Mouse (Mus musculus): ENCODE results near the gene Atad5. TPM values are rescaled to one million over a fixed set of nuclear protein-coding genes. Genes with fewer than 3 reads are reported as not detected.

Atad5 gene
- polyA plus RNA-seq, 1 experiment: 0.60 TPM

DNA sequence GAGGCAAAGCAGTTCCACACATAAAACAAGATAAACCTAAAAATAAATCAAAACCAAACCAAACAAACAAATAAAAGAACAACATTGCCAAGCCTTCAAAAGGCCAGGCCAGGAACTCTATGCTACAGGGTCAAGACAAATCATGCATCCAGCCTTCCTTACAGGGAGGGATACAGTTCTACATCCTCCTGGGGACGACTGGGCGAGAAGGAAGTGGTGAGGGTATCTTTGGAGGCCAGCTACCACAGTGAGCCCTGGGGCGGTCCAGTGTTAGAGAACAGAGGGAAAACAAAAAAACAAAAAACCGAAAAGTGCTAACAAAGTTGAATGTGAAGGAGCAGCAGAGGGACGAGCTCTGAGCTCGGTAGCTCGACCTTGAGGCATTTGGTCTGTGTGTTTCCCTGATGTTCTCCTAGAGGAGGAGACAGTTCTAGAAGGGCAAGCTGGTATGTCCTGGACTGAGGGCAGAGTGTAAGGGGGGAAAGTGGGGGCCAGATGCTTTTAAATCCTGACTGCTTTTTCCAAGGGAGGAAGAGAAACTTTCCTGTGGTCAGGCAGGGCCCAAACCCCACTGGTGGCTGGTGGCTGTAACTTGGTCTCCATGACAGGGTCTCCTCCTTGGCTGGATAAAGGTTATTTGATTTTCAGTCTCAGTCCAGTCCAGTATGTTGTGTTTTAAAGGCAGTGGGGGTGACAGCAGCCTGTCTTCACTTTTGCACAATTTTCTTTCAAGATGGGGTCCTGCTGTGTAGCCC lies 74.3 kb downstream of the Atad5 start:
- Histone ChIP-seq H3K27ac (ENCODE audit: insufficient read depth, low read length) (no peak overlapping the region), H3K4me3 (ENCODE audit: extremely low read depth, insufficient read depth, insufficient read length) (no peak overlapping the region), H3K36me3 (ENCODE audit: control insufficient read depth, insufficient read depth, low read length) (no peaks in the 10 kb centered on the region), H3K27me3 (ENCODE audit: control insufficient read depth, insufficient read depth, low read length) (no peaks in the 10 kb centered on the region), H3K4me1 (ENCODE audit: control insufficient read depth, insufficient read depth, insufficient read length) (peaks cover 5% of the 10 kb centered on the region; the same call in 1 of the 2 replicates)
- WGBS: 28% methylated on average over 7 of the region's 7 CpGs
- TF ChIP-seq CTCF (IDR thresholded peaks at IDR 0.05; ENCODE audit: extremely low read depth, insufficient read depth, insufficient read length, insufficient replicate concordance) (no peak), POLR2A (IDR thresholded peaks at IDR 0.05; ENCODE audit: low read depth, low read length) (no peak)
- no peak for DNase-seq (ENCODE audit: low read depth in 1 of 2, low spot score in 2 of 2)

DNA sequence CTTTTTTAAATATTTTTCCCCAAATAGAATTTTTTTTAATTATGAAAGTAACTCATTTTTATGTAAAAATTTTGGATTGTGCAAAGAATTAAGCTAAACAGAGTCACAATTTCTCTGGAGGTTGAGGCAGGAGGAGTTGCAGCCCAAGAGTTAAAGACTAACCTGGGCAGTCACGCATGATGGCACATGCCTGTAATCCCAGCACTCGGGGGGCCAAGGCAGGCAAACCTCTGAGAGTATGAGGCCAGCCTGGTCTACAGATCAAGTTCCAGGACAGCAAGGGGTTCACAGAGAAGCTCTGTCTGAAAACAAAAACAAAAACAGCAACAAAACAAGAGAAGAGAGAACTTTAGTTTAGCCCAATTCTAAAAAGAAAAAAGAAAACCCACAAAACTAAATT lies 75.0 kb downstream of the Atad5 start:
- DNase-seq (ENCODE audit: low read depth in 1 of 2, low spot score in 2 of 2): no peak
- no peak overlapping the region for H3K27ac ChIP-seq (ENCODE audit: insufficient read depth, low read length)
- WGBS: 66% methylated on average over 2 of the region's 2 CpGs

DNA sequence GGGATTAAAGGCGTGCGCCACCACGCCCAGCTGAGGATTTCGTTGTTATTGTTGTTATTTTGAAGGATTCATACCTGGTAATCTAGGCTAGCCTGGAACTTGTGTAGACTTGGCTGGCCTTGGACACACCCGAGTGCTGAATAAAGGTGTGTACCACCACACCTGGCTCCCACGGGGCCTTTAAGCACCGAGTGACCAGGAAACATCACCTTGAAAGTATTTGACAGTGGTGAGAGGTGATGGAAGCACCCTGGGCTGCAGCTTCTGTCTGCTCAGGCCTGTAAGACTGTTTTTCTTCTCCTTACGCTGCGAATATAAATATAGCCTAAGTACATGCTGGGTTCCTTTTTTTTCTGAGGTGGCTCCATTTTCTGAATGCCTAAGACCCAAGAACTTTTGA lies 78.9 kb downstream of the Atad5 start:
- no peak for TF ChIP-seq CTCF (IDR thresholded peaks at IDR 0.05; ENCODE audit: extremely low read depth, insufficient read depth, insufficient read length, insufficient replicate concordance)
- TF ChIP-seq POLR2A (IDR thresholded peaks at IDR 0.05; ENCODE audit: low read depth, low read length): no peak
- 74% methylated on average over 9 of the region's 9 CpGs for WGBS
- peak overlapping the region; percentile 58 for H3K27ac ChIP-seq (ENCODE audit: insufficient read depth, low read length)

More for the DNA sequence above, 75.0 kb downstream of the Atad5 start:
- no peaks in the 10 kb centered on the region for H3K27me3 ChIP-seq (ENCODE audit: control insufficient read depth, insufficient read depth, low read length)
- TF ChIP-seq CTCF (IDR thresholded peaks at IDR 0.05; ENCODE audit: extremely low read depth, insufficient read depth, insufficient read length, insufficient replicate concordance) (no peak), POLR2A (IDR thresholded peaks at IDR 0.05; ENCODE audit: low read depth, low read length) (no peak)
- H3K4me1 ChIP-seq (ENCODE audit: control insufficient read depth, insufficient read depth, insufficient read length): peaks cover 8% of the 10 kb centered on the region; the same call in 1 of the 2 replicates
- H3K4me3 ChIP-seq (ENCODE audit: extremely low read depth, insufficient read depth, insufficient read length): no peak overlapping the region
- no peaks in the 10 kb centered on the region for H3K36me3 ChIP-seq (ENCODE audit: control insufficient read depth, insufficient read depth, low read length)

DNA sequence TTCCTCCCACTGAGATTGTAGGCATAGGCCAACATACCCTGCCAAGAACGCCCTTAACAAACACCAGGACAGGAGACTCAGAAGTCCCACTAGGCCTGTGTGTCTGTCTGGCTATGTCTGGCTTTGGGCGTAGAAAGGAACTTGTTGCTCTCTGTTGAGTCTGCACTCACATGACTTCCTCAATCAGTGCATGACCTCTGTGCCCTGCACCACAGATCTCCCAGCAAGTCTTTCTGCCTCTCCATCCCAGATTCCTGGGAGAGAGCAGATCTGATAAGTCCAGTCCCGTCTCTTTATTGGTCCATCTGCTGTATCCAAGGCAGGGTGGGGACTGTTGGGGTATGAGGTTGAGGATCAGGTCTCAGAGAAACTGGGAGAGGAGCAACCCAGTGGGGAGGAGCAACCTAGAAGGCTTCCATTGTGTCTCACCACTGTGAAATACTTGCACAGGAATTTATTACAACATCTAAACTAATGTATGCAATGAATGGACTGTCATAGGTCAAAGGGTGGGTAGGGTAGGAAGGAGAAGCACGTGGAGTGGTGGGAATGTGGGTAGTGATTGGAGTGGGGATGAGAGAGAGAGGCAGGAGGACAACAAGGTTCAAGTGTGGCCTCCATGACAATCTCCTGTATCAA lies 79.5 kb downstream of the Atad5 start:
- WGBS: 69% methylated on average over 4 of the region's 4 CpGs
- DNase-seq (ENCODE audit: low read depth in 1 of 2, low spot score in 2 of 2): peak in 1 of 2 experiments; percentile 19
- Histone ChIP-seq H3K4me1 (ENCODE audit: control insufficient read depth, insufficient read depth, insufficient read length) (peaks cover 12% of the 10 kb centered on the region), H3K36me3 (ENCODE audit: control insufficient read depth, insufficient read depth, low read length) (no peaks in the 10 kb centered on the region), H3K27me3 (ENCODE audit: control insufficient read depth, insufficient read depth, low read length) (no peaks in the 10 kb centered on the region), H3K27ac (ENCODE audit: insufficient read depth, low read length) (peak overlapping the region; percentile 65), H3K4me3 (ENCODE audit: extremely low read depth, insufficient read depth, insufficient read length) (no peak overlapping the region)
- no peak for TF ChIP-seq POLR2A (IDR thresholded peaks at IDR 0.05; ENCODE audit: low read depth, low read length)
- no peak for TF ChIP-seq CTCF (IDR thresholded peaks at IDR 0.05; ENCODE audit: extremely low read depth, insufficient read depth, insufficient read length, insufficient replicate concordance)

More for the DNA sequence above, 78.9 kb downstream of the Atad5 start:
- no peak overlapping the region for H3K4me3 ChIP-seq (ENCODE audit: extremely low read depth, insufficient read depth, insufficient read length)
- no peak for DNase-seq (ENCODE audit: low read depth in 1 of 2, low spot score in 2 of 2)
- no peaks in the 10 kb centered on the region for H3K36me3 ChIP-seq (ENCODE audit: control insufficient read depth, insufficient read depth, low read length)
- H3K4me1 ChIP-seq (ENCODE audit: control insufficient read depth, insufficient read depth, insufficient read length): peaks cover 12% of the 10 kb centered on the region
- H3K27me3 ChIP-seq (ENCODE audit: control insufficient read depth, insufficient read depth, low read length): no peaks in the 10 kb centered on the region

DNA sequence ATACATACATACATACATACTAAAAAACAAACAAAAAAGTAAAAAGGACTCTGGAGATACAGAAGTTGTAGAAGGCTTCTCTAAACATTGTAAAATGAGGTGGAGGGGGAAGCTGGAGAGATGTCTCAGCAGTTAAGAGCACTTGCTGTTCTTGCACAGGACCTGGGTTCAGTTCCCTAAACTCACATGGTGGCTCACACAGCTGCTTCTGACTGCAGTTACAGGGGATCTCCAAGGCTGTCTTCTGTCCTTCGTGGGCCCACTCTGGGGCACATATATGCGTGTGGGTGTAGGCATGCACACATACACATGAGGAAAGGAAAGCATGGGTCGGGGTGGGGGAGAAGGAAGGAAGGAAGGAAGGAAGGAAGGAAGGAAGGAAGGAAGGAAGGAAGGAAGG lies 80.4 kb downstream of the Atad5 start:
- Histone ChIP-seq H3K27me3 (ENCODE audit: control insufficient read depth, insufficient read depth, low read length) (no peaks in the 10 kb centered on the region), H3K4me3 (ENCODE audit: extremely low read depth, insufficient read depth, insufficient read length) (no peak overlapping the region), H3K4me1 (ENCODE audit: control insufficient read depth, insufficient read depth, insufficient read length) (peaks cover 12% of the 10 kb centered on the region), H3K36me3 (ENCODE audit: control insufficient read depth, insufficient read depth, low read length) (no peaks in the 10 kb centered on the region), H3K27ac (ENCODE audit: insufficient read depth, low read length) (peak overlapping the region; percentile 71)
- no peak for TF ChIP-seq CTCF (IDR thresholded peaks at IDR 0.05; ENCODE audit: extremely low read depth, insufficient read depth, insufficient read length, insufficient replicate concordance)
- TF ChIP-seq POLR2A (IDR thresholded peaks at IDR 0.05; ENCODE audit: low read depth, low read length): no peak
- WGBS: 42% methylated on average over 3 of the region's 3 CpGs
- no peak for DNase-seq (ENCODE audit: low read depth in 1 of 2, low spot score in 2 of 2)

DNA sequence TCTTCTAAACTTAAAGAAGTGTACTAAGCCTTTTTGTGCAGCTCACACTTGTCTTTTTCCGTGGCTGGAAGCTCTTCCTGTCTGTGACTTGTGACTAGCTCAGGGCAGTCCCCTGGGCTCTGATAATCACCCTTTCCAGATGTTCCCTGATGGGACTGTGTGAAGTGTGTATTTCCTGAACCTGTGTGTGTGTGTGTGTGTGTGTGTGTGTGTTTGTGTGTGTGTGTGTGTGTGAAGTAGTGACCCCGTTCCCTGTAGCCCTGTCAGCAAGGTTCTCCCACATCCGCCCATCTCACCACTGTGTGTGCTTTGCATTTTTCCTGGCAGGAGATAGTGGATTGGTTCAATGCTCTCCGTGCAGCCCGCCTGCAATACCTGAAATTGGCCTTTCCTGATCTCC lies 81.2 kb downstream of the Atad5 start:
- H3K4me1 ChIP-seq (ENCODE audit: control insufficient read depth, insufficient read depth, insufficient read length): peaks cover 12% of the 10 kb centered on the region
- H3K27me3 ChIP-seq (ENCODE audit: control insufficient read depth, insufficient read depth, low read length): no peaks in the 10 kb centered on the region
- TF ChIP-seq CTCF (IDR thresholded peaks at IDR 0.05; ENCODE audit: extremely low read depth, insufficient read depth, insufficient read length, insufficient replicate concordance): no peak
- TF ChIP-seq POLR2A (IDR thresholded peaks at IDR 0.05; ENCODE audit: low read depth, low read length): no peak
- no peak overlapping the region for H3K4me3 ChIP-seq (ENCODE audit: extremely low read depth, insufficient read depth, insufficient read length)
- H3K36me3 ChIP-seq (ENCODE audit: control insufficient read depth, insufficient read depth, low read length): no peaks in the 10 kb centered on the region
- peak overlapping the region; percentile 71; the same call in 1 of the 2 replicates for H3K27ac ChIP-seq (ENCODE audit: insufficient read depth, low read length)
- WGBS: 69% methylated on average over 5 of the region's 5 CpGs
- DNase-seq (ENCODE audit: low read depth in 1 of 2, low spot score in 2 of 2): no peak
